8 mouse cellular contexts compared by ENCODE assay signal in genomic region chr8:57652456-57653055, GRCm38 (mm10). TPM values are rescaled to one million over a fixed set of nuclear protein-coding genes. Genes with fewer than 3 reads are reported as not detected.
DNase-seq lines count a peak whose midpoint lies in the region; ATAC-seq and TF ChIP-seq lines count a peak whose summit lies in the region.

TSS of gene Galnt7 (minus strand) at chr8:57653032.

- no peak for TF ChIP-seq EP300 in heart, postnatal 0 days (IDR thresholded peaks at IDR 0.05; ENCODE audit: low read depth)

- peak; percentile 78 for DNase-seq in CD4-positive, CD25-positive, alpha-beta regulatory T cell, adult 2 months (ENCODE audit: low read depth, low spot score)
- DNase-seq in forebrain, embryonic 11.5 days (ENCODE audit: low spot score) = peak; percentile 90
- DNase-seq in heart, postnatal 0 days (ENCODE audit: low spot score) = peak; percentile 30
- DNase-seq in kidney, postnatal 36 days = peak; percentile 56 to 83
- DNase-seq in lung, adult 18-20 months = peak; percentile 50 to 63
- DNase-seq in testis, postnatal 10 days (ENCODE audit: low spot score) = peak; percentile 76

- peak within 1 kb of the TSS; percentile 96 for H3K27ac ChIP-seq in bone marrow macrophage, adult 2 months (ENCODE audit: insufficient read depth, low read depth, low read length)
- H3K27ac ChIP-seq in forebrain, embryonic 11.5 days (ENCODE audit: low read depth, low read length) = peak within 1 kb of the TSS; percentile 85
- H3K27ac ChIP-seq in heart, postnatal 0 days (ENCODE audit: low read depth) = peak within 1 kb of the TSS; percentile 93
- peak within 1 kb of the TSS; percentile 86 for H3K27ac ChIP-seq in neural tube, embryonic 14.5 days (ENCODE audit: low read depth, low read length)

- H3K36me3 ChIP-seq in forebrain, embryonic 11.5 days (ENCODE audit: control insufficient read depth, insufficient read depth, low read length) = no peaks in the 10 kb centered on the region
- H3K36me3 ChIP-seq in heart, postnatal 0 days (replicated peaks; ENCODE audit: control insufficient read depth, insufficient read depth, low read length) = no peaks in the 10 kb centered on the region
- H3K36me3 ChIP-seq in neural tube, embryonic 14.5 days (ENCODE audit: control insufficient read depth, insufficient read depth, low read length) = no peaks in the 10 kb centered on the region

- peak; percentile 89 for ATAC-seq in forebrain, embryonic 11.5 days (replicated peaks; ENCODE audit: low FRiP score)
- ATAC-seq in heart, postnatal 0 days (ENCODE audit: insufficient read depth, low read depth) = peak; percentile 78
- ATAC-seq in neural tube, embryonic 14.5 days (ENCODE audit: low read depth) = peak; percentile 88

- under 1% methylated on average over 48 of the region's 74 CpGs for WGBS in forebrain, embryonic 11.5 days
- WGBS in heart, postnatal 0 days = 0% methylated on average over 47 of the region's 74 CpGs
- WGBS in neural tube, embryonic 14.5 days = under 1% methylated on average over 40 of the region's 74 CpGs

- TF ChIP-seq CTCF in bone marrow macrophage, adult 2 months (IDR thresholded peaks at IDR 0.05; ENCODE audit: low read depth, low read length) = no peak
- no peak for TF ChIP-seq CTCF in heart, postnatal 0 days (IDR thresholded peaks at IDR 0.05; ENCODE audit: low read depth)

- peaks cover 27% of the 10 kb centered on the region for H3K4me1 ChIP-seq in bone marrow macrophage, adult 2 months (ENCODE audit: control insufficient read depth, insufficient read depth, low read length)
- H3K4me1 ChIP-seq in forebrain, embryonic 11.5 days (replicated peaks; ENCODE audit: control insufficient read depth, insufficient read depth, low read length) = no peaks in the 10 kb centered on the region
- H3K4me1 ChIP-seq in heart, postnatal 0 days (ENCODE audit: control insufficient read depth, insufficient read depth) = no peaks in the 10 kb centered on the region
- peaks cover 6% of the 10 kb centered on the region; the same call in 1 of the 2 replicates for H3K4me1 ChIP-seq in neural tube, embryonic 14.5 days (ENCODE audit: control insufficient read depth, insufficient read depth, low read length)

- peak within 1 kb of the TSS; percentile 99 for H3K4me3 ChIP-seq in bone marrow macrophage, adult 2 months (ENCODE audit: insufficient read depth, low read length)
- peak within 1 kb of the TSS; percentile 90 for H3K4me3 ChIP-seq in forebrain, embryonic 11.5 days (ENCODE audit: low read depth, low read length)
- peak within 1 kb of the TSS; percentile 91 for H3K4me3 ChIP-seq in heart, postnatal 0 days (ENCODE audit: low read depth, low read length)
- peak within 1 kb of the TSS; percentile 91 for H3K4me3 ChIP-seq in neural tube, embryonic 14.5 days (ENCODE audit: low read depth, low read length)

- no peaks in the 10 kb centered on the region for H3K9me3 ChIP-seq in forebrain, embryonic 11.5 days (ENCODE audit: control insufficient read depth, low read length)
- no peaks in the 10 kb centered on the region for H3K9me3 ChIP-seq in heart, postnatal 0 days (replicated peaks; ENCODE audit: control insufficient read depth, low read length)
- no peaks in the 10 kb centered on the region for H3K9me3 ChIP-seq in neural tube, embryonic 14.5 days (ENCODE audit: control insufficient read depth, low read length)

- no peaks in the 10 kb centered on the region for H3K27me3 ChIP-seq in forebrain, embryonic 11.5 days (ENCODE audit: control insufficient read depth, insufficient read depth, low read length)
- no peaks in the 10 kb centered on the region for H3K27me3 ChIP-seq in heart, postnatal 0 days (ENCODE audit: control insufficient read depth, insufficient read depth, low read length)
- no peaks in the 10 kb centered on the region for H3K27me3 ChIP-seq in neural tube, embryonic 14.5 days (ENCODE audit: control insufficient read depth, insufficient read depth, low read length)

- TF ChIP-seq POLR2A in bone marrow macrophage, adult 2 months (IDR thresholded peaks at IDR 0.05; ENCODE audit: borderline replicate concordance, low read depth, low read length) = 0 out of 2 replicates have a peak, but pooled peaks have one; percentile 20

- peak within 1 kb of the TSS; percentile 97 for H3K9ac ChIP-seq in forebrain, embryonic 11.5 days (ENCODE audit: low read length)
- peak within 1 kb of the TSS; percentile 84 for H3K9ac ChIP-seq in heart, postnatal 0 days (replicated peaks; ENCODE audit: low read depth, low read length)
- peak within 1 kb of the TSS; percentile 95 for H3K9ac ChIP-seq in neural tube, embryonic 14.5 days (replicated peaks; ENCODE audit: low read depth, low read length)

- peak within 1 kb of the TSS; percentile 86 for H3K4me2 ChIP-seq in forebrain, embryonic 11.5 days (ENCODE audit: low read depth, low read length, severe bottlenecking)
- H3K4me2 ChIP-seq in heart, postnatal 0 days (ENCODE audit: low read depth, low read length) = peak within 1 kb of the TSS; percentile 88
- H3K4me2 ChIP-seq in neural tube, embryonic 14.5 days (ENCODE audit: low read depth, low read length) = peak within 1 kb of the TSS; percentile 91

RNA-seq across cellular contexts. Expression of gene Galnt7, which starts in this region (rescaled TPM):
- polyA plus RNA-seq in bone marrow macrophage, adult 2 months (2012; ENCODE audit: insufficient read depth, insufficient read length, missing spikeins) = 24.7 and 25.3 TPM in 2 replicates
- 19.5 and 19.6 TPM in 2 replicates for polyA plus RNA-seq in forebrain, embryonic 11.5 days (2014; fragmentation: Nextera tagmentation; extraction: Ambion mirVana)
- total RNA-seq in heart, postnatal 0 days (2014; rRNA removed; ENCODE audit: low replicate concordance) = 7.2 and 10.4 TPM in 2 replicates
- 3.5 and 3.6 TPM in 2 replicates for polyA plus RNA-seq in heart, postnatal 0 days (2015; fragmentation: Nextera tagmentation; extraction: Ambion mirVana)
- 14.7 and 15.0 TPM in 2 replicates for polyA plus RNA-seq in neural tube, embryonic 14.5 days (2014; fragmentation: Nextera tagmentation; extraction: Ambion mirVana)

Comparison
In these comparisons a context has a peak if more than half of its experiments do, and no peak if none do; other contexts are left out.
1. Peak in every context shown above with its lines: DNase-seq, ATAC-seq, H3K4me3 ChIP-seq and H3K27ac ChIP-seq.
2. DNase-seq: peak in every context shown above with its lines; median percentile 90 in forebrain, embryonic 11.5 days; 78 in CD4-positive, CD25-positive, alpha-beta regulatory T cell, adult 2 months; 76 in testis, postnatal 10 days; 70 in kidney, postnatal 36 days; 56 in lung, adult 18-20 months; 30 in heart, postnatal 0 days.